9 mouse cellular contexts compared by ENCODE assay signal in genomic region chr3:37349166-37349548, GRCm38 (mm10). TPM values are rescaled to one million over a fixed set of nuclear protein-coding genes. Genes with fewer than 3 reads are reported as not detected.
A peak's percentile ranks its signal among the peaks of the same experiment; 100 is the strongest.
DNase-seq lines count a peak whose midpoint lies in the region; ATAC-seq lines count a peak whose summit lies in the region.
"Had no signal": no experiment of that assay in that cellular context is flagged by ENCODE, and none has a peak within 500 bp of the region (broad histone marks: within the 10 kb centered on the region; RNA-seq: fewer than 3 reads in every experiment).

No protein-coding gene starts in this region.

- H3K9me3 ChIP-seq in kidney, embryonic 16.5 days (ENCODE audit: low read length) = no peaks in the 10 kb centered on the region
- no peaks in the 10 kb centered on the region for H3K9me3 ChIP-seq in embryonic facial prominence, embryonic 10.5 days
- no peaks in the 10 kb centered on the region for H3K9me3 ChIP-seq in hindbrain, embryonic 15.5 days
- H3K9me3 ChIP-seq in midbrain, embryonic 15.5 days = no peaks in the 10 kb centered on the region

- H3K4me1 ChIP-seq in kidney, embryonic 16.5 days (ENCODE audit: insufficient read depth, low read length) = peaks cover 12% of the 10 kb centered on the region
- H3K4me1 ChIP-seq in embryonic facial prominence, embryonic 10.5 days = peaks cover 23% of the 10 kb centered on the region
- H3K4me1 ChIP-seq in hindbrain, embryonic 15.5 days (replicated peaks) = peaks cover 15% of the 10 kb centered on the region
- H3K4me1 ChIP-seq in midbrain, embryonic 15.5 days = peaks cover 13% of the 10 kb centered on the region

- WGBS in kidney, embryonic 16.5 days = 8% methylated on average over 8 of the region's 8 CpGs
- WGBS in embryonic facial prominence, embryonic 10.5 days = 6% methylated on average over 8 of the region's 8 CpGs
- WGBS in hindbrain, embryonic 15.5 days = 9% methylated on average over 8 of the region's 8 CpGs
- 10% methylated on average over 8 of the region's 8 CpGs for WGBS in midbrain, embryonic 15.5 days

- peak overlapping the region; percentile 75 for H3K4me3 ChIP-seq in kidney, embryonic 16.5 days (ENCODE audit: low read length)
- peak overlapping the region; percentile 72 for H3K4me3 ChIP-seq in embryonic facial prominence, embryonic 10.5 days
- H3K4me3 ChIP-seq in hindbrain, embryonic 15.5 days = peak overlapping the region; percentile 79
- peak overlapping the region; percentile 57 for H3K4me3 ChIP-seq in midbrain, embryonic 15.5 days

- H3K4me2 ChIP-seq in kidney, embryonic 16.5 days (replicated peaks; ENCODE audit: low read depth, low read length) = peak overlapping the region; percentile 99
- peak overlapping the region; percentile 100 for H3K4me2 ChIP-seq in hindbrain, embryonic 15.5 days
- H3K4me2 ChIP-seq in midbrain, embryonic 15.5 days = peak overlapping the region; percentile 100

- peak overlapping the region; percentile 84 for H3K9ac ChIP-seq in kidney, embryonic 16.5 days (replicated peaks; ENCODE audit: low read length)
- H3K9ac ChIP-seq in hindbrain, embryonic 15.5 days = peak overlapping the region; percentile 58; the same call in 1 of the 2 replicates
- H3K9ac ChIP-seq in midbrain, embryonic 15.5 days = peak overlapping the region; percentile 33

- H3K27me3 ChIP-seq in kidney, embryonic 16.5 days (ENCODE audit: insufficient read depth, low read length) = peaks cover 7% of the 10 kb centered on the region
- peaks cover 60% of the 10 kb centered on the region for H3K27me3 ChIP-seq in embryonic facial prominence, embryonic 10.5 days (replicated peaks; ENCODE audit: low read depth, poor library complexity, severe bottlenecking)
- peaks cover 28% of the 10 kb centered on the region for H3K27me3 ChIP-seq in hindbrain, embryonic 15.5 days
- H3K27me3 ChIP-seq in midbrain, embryonic 15.5 days (replicated peaks) = peaks cover 23% of the 10 kb centered on the region
- H3K27me3 ChIP-seq: Patski had no signal

- no peak overlapping the region; the same call in 1 of the 2 replicates for H3K27ac ChIP-seq in kidney, embryonic 16.5 days (ENCODE audit: low read length)
- H3K27ac ChIP-seq in embryonic facial prominence, embryonic 10.5 days (replicated peaks) = peak overlapping the region; percentile 82; the same call in 1 of the 2 replicates
- H3K27ac ChIP-seq in hindbrain, embryonic 15.5 days (replicated peaks) = no peak overlapping the region
- H3K27ac ChIP-seq in midbrain, embryonic 15.5 days = no peak overlapping the region

- no peak for ATAC-seq in kidney, embryonic 16.5 days (ENCODE audit: low FRiP score, low TSS enrichment)
- peak; percentile 8; the same call in 1 of the 2 replicates for ATAC-seq in hindbrain, embryonic 15.5 days (ENCODE audit: low FRiP score, low read depth)
- no peak; the same call in 1 of the 2 replicates for ATAC-seq in midbrain, embryonic 15.5 days (replicated peaks)
- no peak for ATAC-seq in monocyte, adult 5-6 weeks (replicated peaks; ENCODE audit: insufficient number of reproducible peaks, low FRiP score, low TSS enrichment, poor library complexity, severe bottlenecking)

- H3K36me3 ChIP-seq in kidney, embryonic 16.5 days (ENCODE audit: insufficient read depth, low read length) = no peaks in the 10 kb centered on the region
- H3K36me3 ChIP-seq in embryonic facial prominence, embryonic 10.5 days (replicated peaks) = no peaks in the 10 kb centered on the region
- no peaks in the 10 kb centered on the region for H3K36me3 ChIP-seq in hindbrain, embryonic 15.5 days
- no peaks in the 10 kb centered on the region for H3K36me3 ChIP-seq in midbrain, embryonic 15.5 days (replicated peaks)

- DNase-seq in kidney, adult 18-20 months = no peak
- DNase-seq in embryonic facial prominence, embryonic 10.5 days (ENCODE audit: low spot score) = no peak
- DNase-seq in adrenal gland, postnatal 4 days (ENCODE audit: low spot score in 2 of 2) = no peak
- DNase-seq in right cerebral cortex, adult 2 months (ENCODE audit: low spot score in 2 of 2) = no peak

RNA-seq across cellular contexts. Expression of gene Fgf2, which starts 1.0 kb away (rescaled TPM):
- 1.4 and 1.6 TPM in 2 replicates for polyA plus RNA-seq in kidney, embryonic 16.5 days (2015; fragmentation: Nextera tagmentation; extraction: Ambion mirVana)
- polyA plus RNA-seq in embryonic facial prominence, embryonic 10.5 days (2016; fragmentation: Nextera tagmentation; extraction: Ambion mirVana) = 0.36 and 0.41 TPM in 2 replicates
- 0.35 and 1.2 TPM in 2 replicates for polyA plus RNA-seq in hindbrain, embryonic 15.5 days (2015; fragmentation: Nextera tagmentation; extraction: Ambion mirVana)
- 0.34 and 0.51 TPM in 2 replicates for polyA plus RNA-seq in midbrain, embryonic 15.5 days (2015; fragmentation: Nextera tagmentation; extraction: Ambion mirVana)
- total RNA-seq in adrenal gland, postnatal 4 days (2021) = 1 to 10 TPM; 5.0 to 7.1 TPM
- 0.10 to 0.19 TPM in 2 of 3 replicates, not detected in the other for total RNA-seq in monocyte, adult 5-6 weeks (2017)

RNA-seq across cellular contexts. Expression of gene Cetn4, which starts 36.6 kb away (rescaled TPM):
- 2.5 and 3.4 TPM in 2 replicates for polyA plus RNA-seq in kidney, embryonic 16.5 days (2015; fragmentation: Nextera tagmentation; extraction: Ambion mirVana)
- 1.4 and 2.4 TPM in 2 replicates for polyA plus RNA-seq in embryonic facial prominence, embryonic 10.5 days (2016; fragmentation: Nextera tagmentation; extraction: Ambion mirVana)
- polyA plus RNA-seq in hindbrain, embryonic 15.5 days (2015; fragmentation: Nextera tagmentation; extraction: Ambion mirVana) = 2.5 and 3.0 TPM in 2 replicates
- polyA plus RNA-seq in midbrain, embryonic 15.5 days (2015; fragmentation: Nextera tagmentation; extraction: Ambion mirVana) = 2.1 and 2.8 TPM in 2 replicates
- 1 to 10 TPM; 4.4 to 5.3 TPM for total RNA-seq in adrenal gland, postnatal 4 days (2021)
- 2.9 TPM in 1 of 3 replicates, not detected in the others for total RNA-seq in monocyte, adult 5-6 weeks (2017)

RNA-seq across cellular contexts. Expression of gene Bbs12, which starts 36.8 kb away (rescaled TPM):
- 9.2 and 9.7 TPM in 2 replicates for polyA plus RNA-seq in kidney, embryonic 16.5 days (2015; fragmentation: Nextera tagmentation; extraction: Ambion mirVana)
- polyA plus RNA-seq in embryonic facial prominence, embryonic 10.5 days (2016; fragmentation: Nextera tagmentation; extraction: Ambion mirVana) = 8.6 and 8.7 TPM in 2 replicates
- 4.9 and 5.8 TPM in 2 replicates for polyA plus RNA-seq in hindbrain, embryonic 15.5 days (2015; fragmentation: Nextera tagmentation; extraction: Ambion mirVana)
- polyA plus RNA-seq in midbrain, embryonic 15.5 days (2015; fragmentation: Nextera tagmentation; extraction: Ambion mirVana) = 4.9 and 5.0 TPM in 2 replicates
- 1 to 10 TPM; 6.0 TPM for total RNA-seq in adrenal gland, postnatal 4 days (2021)
- 1.4 to 4.5 TPM (median 1.9 TPM) in 3 replicates for total RNA-seq in monocyte, adult 5-6 weeks (2017)

Comparison
In these comparisons a context has a peak if more than half of its experiments do, and no peak if none do; other contexts are left out.
1. H3K9ac ChIP-seq: peak in every context shown above with its lines; median percentile 84 in kidney, embryonic 16.5 days; 58 in hindbrain, embryonic 15.5 days; 33 in midbrain, embryonic 15.5 days.